Mouse (Mus musculus) erythroblast, embryonic 14.5 days (primary cell): ENCODE measurements at regions not wholly inside any gene's neighbourhood (a gene's known extent, or its start where the extent isn't known, plus 50 kb on each side); places are given as distances from the start of the nearest gene placed in this dataset.

Source experiments
- GATA1 ChIP-seq: IDR thresholded peaks from 2 replicates; pipeline ENCODE4 v1.6.1; 2012; ENCODE audit warnings: low read length, inconsistent platforms, mixed read lengths
- TAL1 ChIP-seq: IDR thresholded peaks from 3 replicates; pipeline ENCODE4 v1.6.1; 2012; ENCODE audit warnings: low read length, inconsistent platforms, mixed read lengths

DNA sequence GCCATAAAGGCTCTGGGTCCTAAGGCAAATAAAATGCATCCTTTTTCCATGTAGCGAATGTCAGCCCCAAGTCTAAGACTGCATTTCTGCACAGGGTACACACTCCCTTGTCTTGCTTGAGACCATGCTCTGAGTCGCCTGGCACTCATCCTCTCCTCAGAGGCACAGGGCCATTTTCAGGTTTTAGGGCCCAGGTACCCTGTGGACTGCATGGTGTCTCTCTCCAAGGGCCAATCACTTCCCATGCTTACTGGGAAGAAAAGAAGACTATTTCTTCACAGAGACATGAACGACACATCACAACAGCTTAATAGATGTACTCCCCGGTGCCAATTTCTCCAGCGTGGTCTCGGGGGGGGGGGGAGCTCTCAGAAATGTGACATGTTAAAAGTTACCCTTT lies 434.5 kb upstream of the Cdh4 start:
- no peak for TF ChIP-seq GATA1
- TF ChIP-seq TAL1 = no peak
